Mouse (Mus musculus): ENCODE measurements around the gene Gatd1.
"Not testable (repeated sequence)": the region's sequence is repeated elsewhere in the genome, so short reads cannot be mapped to it uniquely, and the experiment has no call there.

The Gatd1 gene

DNA sequence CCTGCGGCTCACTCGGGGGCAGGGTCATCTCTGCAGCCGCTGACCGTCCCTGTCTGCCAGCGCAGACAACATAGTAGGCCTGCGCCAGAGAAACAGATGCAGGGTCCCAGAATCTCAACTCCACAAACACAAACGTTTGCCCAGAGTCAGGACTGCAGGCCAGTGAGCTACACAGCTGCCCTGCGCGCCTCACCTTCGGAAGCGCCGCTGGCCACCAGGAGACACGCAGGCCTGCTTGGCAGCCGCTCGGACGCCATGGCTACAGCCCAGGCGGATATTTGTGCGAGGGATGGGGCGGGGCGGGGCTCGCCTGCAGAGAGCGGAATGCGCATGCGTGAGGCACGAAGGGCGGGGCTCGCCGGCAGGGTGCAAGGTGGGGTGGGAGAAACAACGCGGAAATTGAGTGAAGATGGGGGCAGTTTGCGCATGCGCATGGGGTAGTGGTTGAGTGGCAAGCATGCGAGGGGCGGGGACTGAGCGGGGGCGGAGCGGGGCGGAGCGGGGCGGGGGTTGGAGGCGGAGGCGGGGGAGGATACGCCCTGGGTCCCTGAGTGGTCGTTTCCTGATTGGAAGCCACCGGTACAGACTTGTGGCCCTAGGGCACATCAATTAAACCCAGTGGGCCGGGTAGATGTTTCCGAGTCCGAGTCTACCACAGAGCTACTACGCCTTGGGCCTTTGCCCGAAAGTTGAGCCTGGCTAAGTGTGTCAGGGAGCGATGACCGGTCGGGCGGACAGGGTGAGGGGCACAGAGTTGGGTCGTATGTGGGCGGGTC is at the start of gene Gatd1:
TSS of gene Gatd1 (minus strand) at position 328 of the 776 bp plus-strand sequence.
- peak; percentile 99 to 100 for DNase-seq

GRCm38 (mm10) chr7:141462333-141462821 is 48.4 kb upstream of the Gatd1 start:
- DNase-seq, result peak; percentile 33 to 38

- DNase-seq, result peak; percentile 34 to 44
Measured at GRCm38 (mm10) chr7:141461521-141462332, 47.8 kb upstream of the Gatd1 start.

GRCm38 (mm10) chr7:141460391-141461113 is 46.6 kb upstream of the Gatd1 start, which contains the start of gene Cracr2b:
Gene Cracr2b (plus strand): TSS chr7:141461094.
- peak; percentile 38 to 48 for DNase-seq

DNA sequence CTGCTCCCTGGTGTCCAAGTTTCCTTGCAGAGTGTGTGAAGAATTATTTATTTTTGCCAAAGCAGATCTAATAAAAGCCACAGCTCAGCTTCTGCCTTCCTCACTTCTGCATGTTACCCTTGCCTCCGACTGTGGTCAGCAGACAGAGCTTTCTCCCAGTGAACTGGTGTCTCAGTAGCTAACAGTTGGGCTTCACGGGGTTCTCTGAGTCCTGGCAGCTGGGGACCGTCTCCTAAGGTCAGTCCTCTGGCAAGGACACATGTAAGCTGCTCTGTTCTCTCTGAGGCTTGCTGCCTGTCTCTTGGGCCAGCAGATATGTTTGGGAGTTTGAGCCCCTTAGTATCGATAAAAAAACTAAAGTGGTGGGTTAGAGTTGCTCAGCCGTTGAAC is 46.1 kb upstream of the Gatd1 start:
- DNase-seq, result peak in 1 of 2 experiments; percentile 41

DNA sequence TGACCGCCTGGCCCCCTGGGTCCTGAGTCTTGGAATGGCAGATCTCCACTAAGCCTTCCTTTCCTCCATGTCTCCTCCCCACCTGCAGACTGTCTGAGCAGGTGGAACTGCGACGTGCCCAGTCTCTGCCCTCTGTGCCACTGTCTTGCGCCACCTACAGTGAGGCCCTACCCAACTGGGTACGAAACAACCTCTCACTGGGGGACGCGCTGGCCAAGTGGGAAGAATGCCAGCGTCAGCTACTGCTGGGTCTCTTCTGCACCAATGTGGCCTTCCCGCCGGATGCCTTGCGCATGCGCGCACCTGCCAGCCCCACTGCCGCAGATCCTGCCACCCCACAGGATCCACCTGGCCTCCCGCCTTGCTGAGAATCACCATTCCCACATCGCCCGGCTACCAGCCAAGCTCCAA is 45.4 kb upstream of the Gatd1 start:
- DNase-seq, result peak; percentile 76 to 81

GRCm38 (mm10) chr7:141458661-141459060 is 44.7 kb upstream of the Gatd1 start:
- no peak for DNase-seq

DNA sequence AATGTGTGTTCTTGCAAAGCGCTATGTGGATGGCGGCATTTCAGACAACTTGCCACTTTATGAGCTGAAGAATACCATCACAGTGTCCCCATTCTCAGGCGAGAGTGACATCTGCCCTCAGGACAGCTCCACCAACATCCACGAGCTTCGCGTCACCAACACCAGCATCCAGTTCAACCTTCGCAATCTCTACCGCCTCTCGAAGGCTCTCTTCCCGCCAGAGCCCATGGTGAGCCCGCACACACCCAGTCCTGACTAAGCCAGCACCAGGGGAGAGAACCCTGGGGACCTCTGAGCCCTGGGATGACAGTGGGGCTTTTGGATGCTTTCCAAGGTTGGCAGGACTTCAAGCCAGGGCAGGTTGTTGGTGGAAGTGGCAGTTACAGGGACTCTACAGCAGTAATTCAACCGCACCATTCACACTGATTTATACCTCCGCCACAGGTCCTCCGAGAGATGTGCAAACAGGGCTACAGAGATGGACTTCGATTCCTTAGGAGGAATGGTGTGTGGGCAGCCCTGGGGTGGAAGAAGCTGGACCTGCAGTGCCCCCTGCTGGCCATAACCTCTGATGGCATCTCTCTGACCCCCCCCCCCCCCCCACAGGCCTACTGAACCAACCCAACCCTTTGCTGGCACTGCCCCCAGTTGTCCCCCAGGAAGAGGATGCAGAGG is 44.2 kb upstream of the Gatd1 start:
- peak; percentile 59 to 74 for DNase-seq

- peak; percentile 25 to 38 for DNase-seq
Measured at GRCm38 (mm10) chr7:141457236-141457635, 43.3 kb upstream of the Gatd1 start.

DNA sequence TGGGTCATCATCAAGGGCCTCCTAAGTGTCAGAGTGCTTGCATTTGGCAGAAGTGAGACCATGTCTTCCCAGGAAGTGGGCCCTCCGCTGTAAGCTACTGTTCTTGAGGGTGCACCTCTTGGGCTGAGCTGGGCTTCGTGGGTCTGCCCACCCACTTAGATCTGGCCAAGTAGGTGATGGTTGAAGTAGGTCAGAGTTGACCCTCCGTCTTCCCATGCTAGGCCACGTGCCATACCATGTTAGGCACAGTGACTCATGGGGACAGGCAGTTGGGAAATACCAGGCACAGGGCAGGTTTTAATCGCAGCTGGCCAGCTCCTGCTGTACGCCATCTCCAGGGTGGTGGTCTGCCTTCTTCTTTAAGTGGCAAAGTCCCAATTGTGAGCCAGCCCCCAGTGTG is 42.8 kb upstream of the Gatd1 start:
- peak; percentile 28 to 37 for DNase-seq

GRCm38 (mm10) chr7:141455610-141456314 is 41.8 kb upstream of the Gatd1 start:
- DNase-seq, result peak; percentile 74 to 80

DNA sequence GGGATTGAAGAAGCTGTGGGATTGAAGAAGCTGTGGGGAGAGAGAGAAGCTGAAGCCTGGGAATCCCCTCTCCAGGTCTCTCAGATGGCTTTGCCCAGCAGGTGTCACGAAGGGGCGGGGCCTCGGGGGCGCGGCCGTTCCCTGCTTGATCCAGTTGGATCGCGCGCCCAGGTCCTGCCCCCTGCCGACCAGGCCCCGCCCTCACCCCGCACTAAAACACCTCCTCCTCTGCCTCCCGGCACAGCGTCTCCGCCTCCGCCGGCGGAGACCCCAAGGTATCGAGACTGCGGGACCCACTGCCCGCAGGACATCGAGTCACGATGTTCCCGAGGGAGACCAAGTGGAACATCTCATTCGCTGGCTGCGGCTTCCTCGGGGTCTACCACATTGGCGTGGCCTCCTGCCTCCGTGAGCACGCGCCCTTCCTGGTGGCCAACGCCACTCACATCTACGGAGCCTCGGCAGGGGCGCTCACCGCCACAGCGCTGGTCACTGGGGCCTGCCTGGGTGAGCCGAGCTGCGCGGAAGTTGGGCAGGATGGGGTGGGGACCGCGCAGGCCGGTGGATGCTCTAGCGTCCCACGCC is 41.1 kb upstream of the Gatd1 start, which contains the start of gene Pnpla2:
TSS of gene Pnpla2 (plus strand) at position 232 of the 585 bp plus-strand sequence.
- DNase-seq, result peak; percentile 92 to 94

GRCm38 (mm10) chr7:141453636-141454035 is 39.7 kb upstream of the Gatd1 start:
- DNase-seq, result peak in 1 of 2 experiments; percentile 3

GRCm38 (mm10) chr7:141451928-141452327 is 38.0 kb upstream of the Gatd1 start:
- no peak for DNase-seq

DNA sequence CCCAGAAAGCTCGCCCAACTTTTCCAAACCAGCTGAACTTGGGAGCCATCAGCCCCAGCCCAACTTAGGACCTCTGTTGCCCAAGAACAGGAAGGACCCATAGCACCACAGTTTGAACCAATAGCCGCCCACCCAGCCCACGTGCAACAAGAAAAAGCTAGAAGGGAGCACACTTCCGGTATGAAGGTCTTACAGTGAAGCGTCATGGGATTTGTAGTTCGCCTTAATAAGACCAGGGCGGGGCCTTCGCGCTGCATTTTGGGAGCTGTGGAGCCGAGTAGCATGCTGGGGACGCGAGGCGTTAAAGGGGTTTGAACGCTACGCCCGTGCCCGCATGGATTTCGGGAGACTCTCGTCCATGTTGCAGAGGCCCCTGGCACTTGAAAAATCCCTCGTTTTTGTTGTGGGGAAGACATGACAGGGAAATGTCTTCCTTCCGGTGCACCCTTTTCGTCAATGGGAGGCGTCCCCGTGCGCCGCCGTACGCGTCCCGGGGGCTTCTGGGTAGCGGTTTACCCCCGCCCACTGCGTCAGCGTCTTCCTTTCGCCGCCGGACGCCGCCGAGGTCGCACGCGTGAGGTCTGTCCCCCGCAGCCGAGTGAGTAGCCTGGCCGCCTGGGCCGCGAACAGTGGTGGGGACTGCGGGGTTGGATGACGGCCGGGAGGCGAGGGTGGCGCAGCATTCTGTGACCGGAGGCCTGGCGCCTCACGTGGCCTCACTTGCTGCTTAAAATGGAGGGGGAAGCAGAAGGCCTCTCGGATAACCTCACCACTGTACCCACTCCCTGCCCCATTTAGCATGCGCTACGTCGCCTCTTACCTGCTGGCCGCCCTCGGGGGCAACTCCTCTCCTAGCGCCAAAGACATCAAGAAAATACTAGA is 33.4 kb upstream of the Gatd1 start, which contains the start of gene Rplp2:
TSS of gene Rplp2 (plus strand) at position 261 of the 882 bp plus-strand sequence.
- DNase-seq, result peak; percentile 94 to 96

DNA sequence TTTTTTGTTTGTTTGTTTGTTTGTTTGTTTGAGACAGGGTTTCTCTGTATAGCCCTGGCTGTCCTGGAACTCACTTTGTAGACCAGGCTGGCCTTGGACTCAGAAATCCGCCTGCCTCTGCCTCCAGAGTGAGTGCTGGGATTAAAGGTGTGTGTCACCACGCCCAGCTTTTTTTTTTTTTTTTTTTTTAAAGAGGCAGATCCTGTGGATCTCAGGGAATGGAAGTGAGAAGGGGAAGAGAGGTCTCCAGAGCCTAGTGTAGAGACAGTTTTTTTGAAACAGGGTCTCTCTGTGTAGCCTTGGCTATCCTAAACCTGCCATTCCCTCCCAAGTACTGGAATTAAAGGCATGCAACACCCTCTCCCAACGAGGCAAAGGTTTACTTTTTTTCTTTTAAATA is 32.4 kb upstream of the Gatd1 start:
- not testable (repeated sequence) for DNase-seq

GRCm38 (mm10) chr7:141443828-141444237 is 29.9 kb upstream of the Gatd1 start, which contains the start of gene Pidd1:
Gene Pidd1 (minus strand): TSS chr7:141444025.
- peak; percentile 27 to 38 for DNase-seq

DNA sequence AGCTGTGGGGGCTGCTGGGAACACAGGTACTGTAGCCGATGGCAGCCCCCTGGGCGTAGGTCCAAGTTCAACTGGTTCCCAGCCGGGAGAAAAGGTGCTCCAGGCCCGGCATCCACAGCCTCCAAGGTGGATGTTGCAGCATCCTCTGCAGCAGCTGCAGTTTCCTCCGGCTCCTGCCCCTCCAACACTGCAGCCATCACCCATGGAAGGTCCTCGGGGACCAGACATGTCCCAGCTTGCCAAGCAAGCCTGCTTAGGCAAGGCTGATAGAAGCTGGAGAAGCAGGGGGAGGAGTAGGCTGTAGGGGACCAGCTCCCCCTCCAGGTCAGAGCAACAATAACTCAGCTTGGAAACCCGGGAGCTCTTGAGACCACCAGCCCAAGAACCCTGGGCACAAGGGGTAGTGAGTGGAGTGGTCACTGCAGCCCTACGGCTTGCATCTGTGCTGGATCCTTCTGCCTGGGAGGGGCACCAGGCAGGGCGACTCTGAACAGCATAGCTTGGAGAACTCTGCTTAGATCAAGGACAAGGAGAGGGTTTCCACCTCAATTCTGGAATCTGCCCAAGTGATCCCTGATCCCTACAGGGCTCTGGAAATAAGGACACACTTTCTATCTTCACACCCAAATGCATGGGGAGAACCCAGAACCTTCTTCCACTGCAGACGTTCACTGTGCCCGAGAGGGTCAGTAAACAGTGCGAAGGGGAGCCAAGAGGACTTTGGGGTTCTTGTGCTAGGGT is 29.3 kb upstream of the Gatd1 start:
- DNase-seq, result no peak

DNA sequence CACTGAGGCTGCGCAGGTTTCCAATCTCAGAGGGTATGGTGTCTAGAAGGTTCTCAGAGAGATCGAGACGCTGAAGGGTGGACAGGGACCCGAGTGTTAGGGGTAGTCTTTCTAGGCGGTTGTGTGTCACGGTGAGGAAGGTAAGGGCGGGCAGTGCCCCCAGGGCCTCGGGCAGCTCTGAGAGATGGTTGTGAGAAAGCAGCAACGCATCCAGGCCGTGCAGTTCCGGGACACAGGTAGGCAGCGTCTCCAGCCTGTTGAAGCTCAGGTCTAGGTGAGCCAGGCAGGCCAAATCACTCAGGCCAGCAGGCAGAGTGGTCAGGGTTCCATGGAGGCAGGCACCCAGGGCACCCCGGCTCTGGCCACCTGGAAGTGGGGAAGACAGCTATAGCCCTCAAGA is 28.3 kb upstream of the Gatd1 start:
- no peak for DNase-seq
